Mouse (Mus musculus) c-Kit-positive CD71-positive TER-119-negative erythroid progenitor cells, embryonic 14.5 days (primary cell): Measurements from ENCODE around the gene Arid1b.

Experiments
- DNase-seq: peaks from one replicate; pipeline ENCODE4 v3.0.0-alpha.2; 2013; ENCODE audit warnings: low read depth

The Arid1b gene

GRCm38 (mm10) chr17:5017065-5017464, 22.9 kb downstream of the Arid1b start:
- no peak for DNase-seq

GRCm38 (mm10) chr17:5021303-5022003, 27.3 kb downstream of the Arid1b start:
- no peak for DNase-seq

- DNase-seq, result no peak
Observed at GRCm38 (mm10) chr17:5022019-5022544, 27.9 kb downstream of the Arid1b start.

- no peak for DNase-seq
Observed at GRCm38 (mm10) chr17:5023745-5024144, 29.6 kb downstream of the Arid1b start.

GRCm38 (mm10) chr17:5025400-5025799, 31.3 kb downstream of the Arid1b start:
- DNase-seq, result no peak

- no peak for DNase-seq
Observed at GRCm38 (mm10) chr17:5026578-5026977, 32.4 kb downstream of the Arid1b start.

- DNase-seq, result no peak
Observed at GRCm38 (mm10) chr17:5029148-5029547, 35.0 kb downstream of the Arid1b start.

GRCm38 (mm10) chr17:5030290-5030689, 36.2 kb downstream of the Arid1b start:
- DNase-seq, result no peak

- DNase-seq, result no peak
Observed at GRCm38 (mm10) chr17:5033346-5033745, 39.2 kb downstream of the Arid1b start.

- no peak for DNase-seq
Observed at GRCm38 (mm10) chr17:5034201-5034600, 40.1 kb downstream of the Arid1b start.

- DNase-seq, result no peak
Observed at GRCm38 (mm10) chr17:5036200-5036835, 42.2 kb downstream of the Arid1b start.

- no peak for DNase-seq
Observed at GRCm38 (mm10) chr17:5037199-5037598, 43.1 kb downstream of the Arid1b start.

GRCm38 (mm10) chr17:5039826-5040225, 45.7 kb downstream of the Arid1b start:
- DNase-seq, result no peak

- no peak for DNase-seq
Observed at GRCm38 (mm10) chr17:5043871-5044270, 49.7 kb downstream of the Arid1b start.

- DNase-seq, result no peak
Observed at GRCm38 (mm10) chr17:5045613-5046012, 51.5 kb downstream of the Arid1b start.

GRCm38 (mm10) chr17:5047373-5047772, 53.2 kb downstream of the Arid1b start:
- no peak for DNase-seq

GRCm38 (mm10) chr17:5050266-5050665, 56.1 kb downstream of the Arid1b start:
- no peak for DNase-seq

GRCm38 (mm10) chr17:5050970-5051530, 56.9 kb downstream of the Arid1b start:
- DNase-seq, result no peak

GRCm38 (mm10) chr17:5052091-5052799, 58.1 kb downstream of the Arid1b start:
- no peak for DNase-seq

GRCm38 (mm10) chr17:5052800-5053179, 58.7 kb downstream of the Arid1b start:
- no peak for DNase-seq

GRCm38 (mm10) chr17:5053201-5053600, 59.1 kb downstream of the Arid1b start:
- DNase-seq, result no peak

- no peak for DNase-seq
Observed at GRCm38 (mm10) chr17:5055412-5055811, 61.3 kb downstream of the Arid1b start.

- DNase-seq, result no peak
Observed at GRCm38 (mm10) chr17:5056654-5057053, 62.5 kb downstream of the Arid1b start.
